Mouse (Mus musculus): ENCODE measurements at regions not wholly inside any gene's neighbourhood (a gene's known extent, or its start where the extent isn't known, plus 50 kb on each side); places are given as distances from the start of the nearest gene placed in this dataset.

DNA sequence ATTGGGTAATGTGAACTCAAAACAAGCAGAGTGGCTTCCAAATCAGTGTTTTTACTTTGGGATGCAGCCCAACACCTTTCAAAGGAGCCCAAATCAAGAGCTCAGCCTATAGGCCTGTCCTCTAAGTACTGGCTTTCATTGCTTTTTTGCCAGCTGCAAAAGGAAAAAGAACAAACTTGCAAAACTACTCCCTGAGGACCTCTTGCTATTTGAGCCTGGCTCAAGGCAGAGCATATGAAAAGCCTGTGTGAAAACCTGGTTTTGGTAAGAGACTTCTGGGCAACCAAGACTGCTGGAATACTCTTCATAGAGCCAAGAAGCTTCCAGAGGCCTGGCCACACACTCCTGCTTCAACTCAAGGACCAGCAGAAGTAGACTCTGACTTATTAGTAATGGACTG lies 503.5 kb downstream of the Rab28 start:
- TF ChIP-seq POLR2A (IDR thresholded peaks at IDR 0.05; ENCODE audit: borderline replicate concordance, control insufficient read depth, low read depth, low read length), result no peak
- TF ChIP-seq CTCF (IDR thresholded peaks at IDR 0.05; ENCODE audit: control insufficient read depth, insufficient read depth, low read length), result no peak

Data from bone marrow, adult 2 months (tissue).